Mouse (Mus musculus): Measurements from ENCODE around the gene Nepn. TPM values are rescaled to one million over a fixed set of nuclear protein-coding genes. Genes with fewer than 3 reads are reported as not detected.

The Nepn gene
- polyA plus RNA-seq, 1 experiment = 29.6 TPM

- Histone ChIP-seq H3K27me3 (replicated peaks; ENCODE audit: control insufficient read depth, insufficient read depth, low read length) (no peaks in the 10 kb centered on the region), H3K4me1 (ENCODE audit: control insufficient read depth, insufficient read depth, low read length) (peaks cover 3% of the 10 kb centered on the region; the same call in 1 of the 2 replicates), H3K27ac (ENCODE audit: insufficient read depth, low read depth, low read length) (no peak overlapping the region), H3K4me3 (ENCODE audit: insufficient read depth, low read depth, low read length) (no peak overlapping the region), H3K36me3 (ENCODE audit: control insufficient read depth, insufficient read depth, low read length) (no peaks in the 10 kb centered on the region)
- DNase-seq = no peak
- 65% methylated on average over 3 of the region's 3 CpGs for WGBS
- TF ChIP-seq POLR2A (IDR thresholded peaks at IDR 0.05; ENCODE audit: low read depth, low read length) (no peak), CTCF (conservative IDR thresholded peaks at IDR 0.05; ENCODE audit: insufficient read depth, insufficient read length, low read depth, low read length) (no peak)
These were observed 10.9 kb downstream of the Nepn start for GRCm38 (mm10) chr10:52399722-52400121.

DNA sequence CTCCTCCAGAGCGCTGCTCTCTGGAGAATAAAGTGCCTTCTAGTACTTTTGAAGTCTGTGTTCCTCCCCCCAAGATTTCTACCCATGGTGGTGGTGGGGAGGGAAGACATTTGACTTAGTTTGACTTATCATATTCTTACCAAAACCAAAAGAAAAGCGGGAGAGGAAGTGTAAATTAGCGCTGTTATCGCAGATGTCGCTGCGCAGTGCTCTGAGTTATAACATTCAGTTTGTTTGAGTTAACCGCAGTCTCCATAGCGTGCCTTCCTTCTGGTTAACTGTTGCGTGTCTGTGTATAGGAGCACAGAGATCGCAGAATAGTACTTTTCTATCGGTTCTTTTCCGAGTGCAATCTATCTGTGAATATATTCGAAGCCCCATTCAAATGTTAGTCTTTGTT lies 16.4 kb downstream of the Nepn start:
- H3K36me3 ChIP-seq (ENCODE audit: control insufficient read depth, insufficient read depth, low read length) = no peaks in the 10 kb centered on the region
- WGBS = 92% methylated on average over 13 of the region's 13 CpGs
- no peak for DNase-seq
- peak overlapping the region; percentile 3; the same call in 1 of the 2 replicates for H3K27ac ChIP-seq (ENCODE audit: insufficient read depth, low read depth, low read length)
- H3K4me1 ChIP-seq (ENCODE audit: control insufficient read depth, insufficient read depth, low read length) = peaks cover 10% of the 10 kb centered on the region
- H3K27me3 ChIP-seq (replicated peaks; ENCODE audit: control insufficient read depth, insufficient read depth, low read length) = no peaks in the 10 kb centered on the region
- TF ChIP-seq POLR2A (IDR thresholded peaks at IDR 0.05; ENCODE audit: low read depth, low read length) (no peak), CTCF (conservative IDR thresholded peaks at IDR 0.05; ENCODE audit: insufficient read depth, insufficient read length, low read depth, low read length) (no peak)
- H3K4me3 ChIP-seq (ENCODE audit: insufficient read depth, low read depth, low read length) = no peak overlapping the region

DNA sequence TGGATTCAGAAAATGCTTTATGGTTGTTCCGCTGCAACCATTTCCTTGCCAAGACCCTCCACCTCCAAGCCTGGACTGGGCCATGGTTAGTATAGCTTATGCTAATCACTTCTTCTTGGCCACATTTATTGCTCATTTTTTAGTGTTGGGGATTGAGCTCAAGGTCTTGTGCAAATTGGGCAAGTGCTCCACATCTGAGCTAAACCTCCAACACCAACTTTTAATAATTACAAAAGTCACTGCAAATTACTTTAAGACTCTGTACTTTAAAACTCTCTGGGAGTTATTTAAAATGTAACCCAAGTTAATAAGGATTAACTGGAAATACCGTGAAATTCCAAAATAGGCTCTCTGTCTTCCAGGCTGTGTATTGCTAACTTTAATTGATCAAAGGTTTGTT lies 18.8 kb downstream of the Nepn start:
- H3K27ac ChIP-seq (ENCODE audit: insufficient read depth, low read depth, low read length) = peak overlapping the region; percentile 99
- no peak for TF ChIP-seq CTCF (conservative IDR thresholded peaks at IDR 0.05; ENCODE audit: insufficient read depth, insufficient read length, low read depth, low read length)
- no peak for TF ChIP-seq POLR2A (IDR thresholded peaks at IDR 0.05; ENCODE audit: low read depth, low read length)
- peaks cover 10% of the 10 kb centered on the region for H3K4me1 ChIP-seq (ENCODE audit: control insufficient read depth, insufficient read depth, low read length)

DNA sequence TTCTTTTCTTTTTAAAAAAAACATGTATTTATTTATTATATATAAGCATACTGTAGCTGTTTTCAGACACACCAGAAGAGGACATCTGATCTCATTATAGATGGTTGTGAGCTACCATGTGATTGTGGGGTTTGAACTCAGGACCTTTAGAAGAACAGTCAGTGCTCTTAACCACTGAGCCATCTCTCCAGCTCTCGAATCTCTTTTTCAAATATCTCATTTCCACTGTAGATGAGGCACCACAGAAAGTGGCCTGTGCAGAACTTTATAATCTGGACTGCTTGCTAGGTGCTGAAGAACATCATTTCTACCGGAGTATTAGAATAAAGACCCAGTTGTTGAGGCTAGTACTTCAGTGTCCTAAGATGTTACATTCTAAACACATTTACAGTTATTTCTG lies 26.2 kb downstream of the Nepn start:
- H3K36me3 ChIP-seq (ENCODE audit: control insufficient read depth, insufficient read depth, low read length) = no peaks in the 10 kb centered on the region
- TF ChIP-seq POLR2A (IDR thresholded peaks at IDR 0.05; ENCODE audit: low read depth, low read length) = no peak
- no peak for TF ChIP-seq CTCF (conservative IDR thresholded peaks at IDR 0.05; ENCODE audit: insufficient read depth, insufficient read length, low read depth, low read length)
- 84% methylated on average over 2 of the region's 2 CpGs for WGBS
- H3K27me3 ChIP-seq (replicated peaks; ENCODE audit: control insufficient read depth, insufficient read depth, low read length) = no peaks in the 10 kb centered on the region
- H3K4me1 ChIP-seq (ENCODE audit: control insufficient read depth, insufficient read depth, low read length) = no peaks in the 10 kb centered on the region; the same call in 1 of the 2 replicates
- no peak overlapping the region for H3K4me3 ChIP-seq (ENCODE audit: insufficient read depth, low read depth, low read length)
- no peak overlapping the region for H3K27ac ChIP-seq (ENCODE audit: insufficient read depth, low read depth, low read length)
- DNase-seq = no peak

More for the DNA sequence above, 18.8 kb downstream of the Nepn start:
- WGBS = 58% methylated on average over 2 of the region's 2 CpGs
- Histone ChIP-seq H3K4me3 (ENCODE audit: insufficient read depth, low read depth, low read length) (no peak overlapping the region), H3K27me3 (replicated peaks; ENCODE audit: control insufficient read depth, insufficient read depth, low read length) (no peaks in the 10 kb centered on the region), H3K36me3 (ENCODE audit: control insufficient read depth, insufficient read depth, low read length) (no peaks in the 10 kb centered on the region)
- peak; percentile 78 for DNase-seq

GRCm38 (mm10) chr10:52416458-52416857 lies 27.7 kb downstream of the Nepn start:
- Histone ChIP-seq H3K4me3 (ENCODE audit: insufficient read depth, low read depth, low read length) (no peak overlapping the region), H3K27ac (ENCODE audit: insufficient read depth, low read depth, low read length) (peak overlapping the region; percentile 80), H3K36me3 (ENCODE audit: control insufficient read depth, insufficient read depth, low read length) (no peaks in the 10 kb centered on the region), H3K27me3 (replicated peaks; ENCODE audit: control insufficient read depth, insufficient read depth, low read length) (no peaks in the 10 kb centered on the region), H3K4me1 (ENCODE audit: control insufficient read depth, insufficient read depth, low read length) (peaks cover 5% of the 10 kb centered on the region; the same call in 1 of the 2 replicates)
- no peak for DNase-seq
- TF ChIP-seq CTCF (conservative IDR thresholded peaks at IDR 0.05; ENCODE audit: insufficient read depth, insufficient read length, low read depth, low read length) (no peak), POLR2A (IDR thresholded peaks at IDR 0.05; ENCODE audit: low read depth, low read length) (no peak)
- WGBS = 13% methylated on average over 2 of the region's 2 CpGs

- H3K4me1 ChIP-seq (ENCODE audit: control insufficient read depth, insufficient read depth, low read length) = peaks cover 11% of the 10 kb centered on the region; the same call in 1 of the 2 replicates
- TF ChIP-seq POLR2A (IDR thresholded peaks at IDR 0.05; ENCODE audit: low read depth, low read length) (peak; percentile 45), CTCF (conservative IDR thresholded peaks at IDR 0.05; ENCODE audit: insufficient read depth, insufficient read length, low read depth, low read length) (peak; percentile 86)
- peak within 1 kb of the TSS; percentile 99 for H3K4me3 ChIP-seq (ENCODE audit: insufficient read depth, low read depth, low read length)
- H3K36me3 ChIP-seq (ENCODE audit: control insufficient read depth, insufficient read depth, low read length) = no peaks in the 10 kb centered on the region
- DNase-seq = peak; percentile 98
- no peaks in the 10 kb centered on the region for H3K27me3 ChIP-seq (replicated peaks; ENCODE audit: control insufficient read depth, insufficient read depth, low read length)
- H3K27ac ChIP-seq (ENCODE audit: insufficient read depth, low read depth, low read length) = peak within 1 kb of the TSS; percentile 88
- under 1% methylated on average over 78 of the region's 79 CpGs for WGBS
These were observed 28.7 kb downstream of the Nepn start, which contains the start of gene Nus1 for GRCm38 (mm10) chr10:52417299-52417997. Gene Nus1, plus strand, starts transcription at chr10:52417547.

DNA sequence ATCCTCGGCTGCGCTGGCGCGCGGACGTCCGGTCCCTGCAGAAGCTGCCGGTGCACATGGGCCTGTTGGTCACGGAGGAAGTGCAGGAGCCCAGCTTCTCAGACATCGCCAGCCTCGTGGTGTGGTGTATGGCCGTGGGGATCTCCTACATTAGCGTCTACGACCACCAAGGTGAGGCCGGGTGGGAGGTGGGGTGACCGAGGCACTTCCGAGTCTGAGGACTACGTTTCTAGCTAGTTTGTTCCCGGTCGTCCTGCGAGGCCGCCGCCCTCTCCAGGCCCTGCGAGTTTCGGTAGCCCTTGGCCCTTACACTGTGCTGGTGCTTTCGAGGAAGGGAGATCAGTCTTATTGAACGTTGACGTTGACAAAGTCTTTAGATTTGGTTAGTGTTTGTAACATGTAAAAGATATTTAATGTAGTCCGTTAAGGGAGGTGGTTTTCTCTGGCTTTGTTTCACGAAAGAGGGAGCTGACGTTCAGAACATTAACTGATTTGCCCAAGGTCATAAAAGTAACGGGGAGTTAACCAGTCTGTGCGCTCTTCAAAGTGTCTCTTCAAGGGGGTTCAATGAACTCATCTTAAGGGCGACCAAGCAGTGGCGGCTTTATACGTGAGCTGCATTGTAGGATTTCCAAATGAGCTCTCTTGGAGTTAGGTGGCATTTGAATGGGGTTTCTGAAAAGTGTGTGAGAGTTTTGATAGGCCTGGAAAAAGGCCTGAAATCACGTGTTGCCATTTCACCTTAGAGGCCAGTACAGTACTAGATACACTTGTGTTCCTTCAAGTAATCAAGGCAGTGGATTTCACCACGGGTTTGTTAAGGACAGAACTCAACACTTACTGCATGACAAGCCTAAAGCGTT lies 29.5 kb downstream of the Nepn start:
- peaks cover 11% of the 10 kb centered on the region; the same call in 1 of the 2 replicates for H3K4me1 ChIP-seq (ENCODE audit: control insufficient read depth, insufficient read depth, low read length)
- peak; percentile 57 for DNase-seq
- H3K36me3 ChIP-seq (ENCODE audit: control insufficient read depth, insufficient read depth, low read length) = no peaks in the 10 kb centered on the region
- H3K27ac ChIP-seq (ENCODE audit: insufficient read depth, low read depth, low read length) = peak overlapping the region; percentile 88
- H3K4me3 ChIP-seq (ENCODE audit: insufficient read depth, low read depth, low read length) = peak overlapping the region; percentile 99
- no peaks in the 10 kb centered on the region for H3K27me3 ChIP-seq (replicated peaks; ENCODE audit: control insufficient read depth, insufficient read depth, low read length)
- WGBS = under 1% methylated on average over 39 of the region's 39 CpGs
- no peak for TF ChIP-seq POLR2A (IDR thresholded peaks at IDR 0.05; ENCODE audit: low read depth, low read length)
- TF ChIP-seq CTCF (conservative IDR thresholded peaks at IDR 0.05; ENCODE audit: insufficient read depth, insufficient read length, low read depth, low read length) = no peak
